Mouse (Mus musculus): ENCODE data around the gene Pomp. TPM values are rescaled to one million over a fixed set of nuclear protein-coding genes. Genes with fewer than 3 reads are reported as not detected.
"Not testable (repeated sequence)": the region's sequence is repeated elsewhere in the genome, so short reads cannot be mapped to it uniquely, and the experiment has no call there.

Gene Pomp
- polyA plus RNA-seq, 1 experiment from 2014 or later, result 461 TPM

- H3K4me3 ChIP-seq, result peak overlapping the region; percentile 60
- H3K4me1 ChIP-seq (replicated peaks), result peaks cover 21% of the 10 kb centered on the region
- peak overlapping the region; percentile 80 for H3K4me2 ChIP-seq
- no peaks in the 10 kb centered on the region for H3K36me3 ChIP-seq
- no peak overlapping the region for H3K27ac ChIP-seq (replicated peaks)
- H3K27me3 ChIP-seq, result 0 out of 2 replicates have a peak, but pooled peaks cover 4% of the 10 kb centered on the region
- H3K9me3 ChIP-seq, result no peaks in the 10 kb centered on the region
- under 1% methylated on average over 25 of the region's 25 CpGs for WGBS
- peak overlapping the region; percentile 55 for H3K9ac ChIP-seq
- ATAC-seq (ENCODE audit: low FRiP score, low read depth), result peak; percentile 31; the same call in 1 of the 2 replicates
These were observed 33.6 kb downstream of the Pomp start for GRCm38 (mm10) chr5:147893766-147894454.

GRCm38 (mm10) chr5:147894455-147895076 lies 34.3 kb downstream of the Pomp start, which contains the start of gene Slc46a3:
Gene Slc46a3 (minus strand): TSS chr5:147894815.
- peaks cover 21% of the 10 kb centered on the region for H3K4me1 ChIP-seq (replicated peaks)
- ATAC-seq (ENCODE audit: low FRiP score, low read depth), result peak; percentile 99
- H3K4me2 ChIP-seq, result peak within 1 kb of the TSS; percentile 80
- under 1% methylated on average over 47 of the region's 47 CpGs for WGBS
- no peaks in the 10 kb centered on the region for H3K9me3 ChIP-seq
- no peaks in the 10 kb centered on the region for H3K36me3 ChIP-seq
- no peak within 1 kb of the TSS for H3K27ac ChIP-seq (replicated peaks)
- H3K27me3 ChIP-seq, result 0 out of 2 replicates have a peak, but pooled peaks cover 4% of the 10 kb centered on the region
- H3K9ac ChIP-seq, result peak within 1 kb of the TSS; percentile 55
- H3K4me3 ChIP-seq, result peak within 1 kb of the TSS; percentile 60

- WGBS, result 25% methylated on average over 16 of the region's 16 CpGs
- no peaks in the 10 kb centered on the region for H3K9me3 ChIP-seq
- peaks cover 21% of the 10 kb centered on the region for H3K4me1 ChIP-seq (replicated peaks)
- no peak overlapping the region for H3K9ac ChIP-seq
- no peak for ATAC-seq (ENCODE audit: low FRiP score, low read depth)
- no peak overlapping the region for H3K27ac ChIP-seq (replicated peaks)
- H3K4me2 ChIP-seq, result peak overlapping the region; percentile 80
- peak overlapping the region; percentile 60 for H3K4me3 ChIP-seq
- no peaks in the 10 kb centered on the region for H3K36me3 ChIP-seq
- 0 out of 2 replicates have a peak, but pooled peaks cover 4% of the 10 kb centered on the region for H3K27me3 ChIP-seq
These were observed 35.4 kb downstream of the Pomp start for GRCm38 (mm10) chr5:147895436-147896198.

- 84% methylated on average over 4 of the region's 4 CpGs for WGBS
- not testable (repeated sequence) for H3K27ac ChIP-seq (replicated peaks)
These were observed 36.2 kb downstream of the Pomp start for GRCm38 (mm10) chr5:147896501-147896900.

GRCm38 (mm10) chr5:147898254-147898653 lies 38.0 kb downstream of the Pomp start:
- Histone ChIP-seq H3K4me2 (no peak overlapping the region), H3K4me1 (replicated peaks) (peaks cover 16% of the 10 kb centered on the region), H3K4me3 (no peak overlapping the region), H3K27ac (replicated peaks) (no peak overlapping the region), H3K36me3 (no peaks in the 10 kb centered on the region), H3K9me3 (no peaks in the 10 kb centered on the region), H3K9ac (no peak overlapping the region), H3K27me3 (no peaks in the 10 kb centered on the region)
- WGBS, result 88% methylated on average over 2 of the region's 2 CpGs
- ATAC-seq (ENCODE audit: low FRiP score, low read depth), result no peak

More at GRCm38 (mm10) chr5:147896501-147896900, 36.2 kb downstream of the Pomp start:
- not testable (repeated sequence) for H3K4me3 ChIP-seq; ATAC-seq (ENCODE audit: low FRiP score, low read depth); H3K27me3 ChIP-seq; H3K9ac ChIP-seq; H3K4me2 ChIP-seq; H3K36me3 ChIP-seq; H3K9me3 ChIP-seq
- peaks cover 21% of the 10 kb centered on the region for H3K4me1 ChIP-seq (replicated peaks)

DNA sequence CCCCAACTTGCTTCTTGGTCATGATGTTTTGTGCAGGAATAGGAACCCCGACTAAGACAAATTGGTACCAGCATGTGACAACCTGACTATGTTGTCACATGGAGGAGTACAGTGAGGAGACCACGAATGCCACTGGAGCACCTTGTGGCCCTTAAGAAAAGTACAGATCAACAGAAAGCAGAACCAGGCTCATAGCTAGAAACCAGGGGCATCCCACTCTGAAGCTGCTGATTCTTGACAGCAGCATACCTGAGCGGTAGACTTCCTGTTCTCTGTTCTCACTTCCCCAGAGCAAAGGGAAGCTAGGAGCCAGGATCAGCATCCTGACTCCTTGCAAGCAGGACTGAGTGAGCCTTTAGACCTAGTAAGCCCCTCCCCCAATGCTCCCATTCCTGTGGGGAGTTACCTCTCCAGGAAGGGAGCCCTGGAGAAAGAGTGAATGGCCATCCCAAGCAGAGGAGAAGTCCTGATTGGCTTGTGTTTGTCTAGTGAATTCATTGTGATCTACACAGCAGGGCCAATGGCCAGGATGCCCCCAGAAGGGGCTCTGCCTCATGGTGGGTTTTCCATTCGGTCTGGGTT lies 38.8 kb downstream of the Pomp start:
- H3K27me3 ChIP-seq, result no peaks in the 10 kb centered on the region
- H3K27ac ChIP-seq (replicated peaks), result no peak overlapping the region
- no peak for ATAC-seq (ENCODE audit: low FRiP score, low read depth)
- no peak overlapping the region for H3K9ac ChIP-seq
- no peaks in the 10 kb centered on the region for H3K36me3 ChIP-seq
- H3K4me1 ChIP-seq (replicated peaks), result peaks cover 9% of the 10 kb centered on the region
- no peak overlapping the region for H3K4me3 ChIP-seq
- no peaks in the 10 kb centered on the region for H3K9me3 ChIP-seq
- H3K4me2 ChIP-seq, result no peak overlapping the region
- 74% methylated on average over 4 of the region's 4 CpGs for WGBS

GRCm38 (mm10) chr5:147902008-147902757 lies 41.9 kb downstream of the Pomp start:
- no peak overlapping the region for H3K4me3 ChIP-seq
- ATAC-seq (ENCODE audit: low FRiP score, low read depth), result no peak
- WGBS, result 90% methylated on average over 15 of the region's 15 CpGs
- no peak overlapping the region for H3K27ac ChIP-seq (replicated peaks)
- no peak overlapping the region for H3K4me2 ChIP-seq
- no peaks in the 10 kb centered on the region for H3K9me3 ChIP-seq
- no peaks in the 10 kb centered on the region for H3K4me1 ChIP-seq (replicated peaks)
- no peaks in the 10 kb centered on the region for H3K27me3 ChIP-seq
- H3K9ac ChIP-seq, result no peak overlapping the region
- H3K36me3 ChIP-seq, result no peaks in the 10 kb centered on the region

DNA sequence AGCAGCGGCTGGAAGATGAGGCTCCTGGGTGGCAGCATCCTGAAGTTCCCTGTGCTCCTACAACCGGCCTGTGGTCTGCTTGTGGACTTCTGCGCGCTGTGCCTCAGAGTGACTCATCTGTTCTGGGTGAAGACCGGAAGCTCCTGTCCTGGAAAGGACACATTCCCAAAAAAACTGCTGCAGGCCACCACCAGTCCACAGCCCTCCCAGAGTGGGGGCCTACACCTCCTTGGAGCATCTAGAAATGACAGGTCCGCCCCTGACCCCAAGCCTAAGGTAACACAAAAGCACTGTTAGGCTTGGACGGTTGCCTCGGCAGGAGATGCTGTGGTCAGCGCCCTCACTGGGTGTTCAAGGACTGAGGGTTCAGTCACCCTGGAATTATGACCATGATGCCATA lies 42.9 kb downstream of the Pomp start:
- Histone ChIP-seq H3K27me3 (no peaks in the 10 kb centered on the region), H3K4me2 (no peak overlapping the region), H3K4me3 (no peak overlapping the region), H3K4me1 (replicated peaks) (no peaks in the 10 kb centered on the region), H3K9ac (no peak overlapping the region), H3K9me3 (no peaks in the 10 kb centered on the region), H3K36me3 (no peaks in the 10 kb centered on the region), H3K27ac (replicated peaks) (no peak overlapping the region)
- WGBS, result 88% methylated on average over 9 of the region's 9 CpGs
- ATAC-seq (ENCODE audit: low FRiP score, low read depth), result no peak

GRCm38 (mm10) chr5:147907144-147907543 lies 46.9 kb downstream of the Pomp start:
- Histone ChIP-seq H3K4me1 (replicated peaks) (no peaks in the 10 kb centered on the region), H3K36me3 (no peaks in the 10 kb centered on the region), H3K9ac (no peak overlapping the region), H3K4me3 (no peak overlapping the region), H3K27me3 (no peaks in the 10 kb centered on the region), H3K9me3 (no peaks in the 10 kb centered on the region), H3K4me2 (no peak overlapping the region), H3K27ac (replicated peaks) (no peak overlapping the region)
- no peak for ATAC-seq (ENCODE audit: low FRiP score, low read depth)
- WGBS, result 60% methylated on average over 10 of the region's 11 CpGs

DNA sequence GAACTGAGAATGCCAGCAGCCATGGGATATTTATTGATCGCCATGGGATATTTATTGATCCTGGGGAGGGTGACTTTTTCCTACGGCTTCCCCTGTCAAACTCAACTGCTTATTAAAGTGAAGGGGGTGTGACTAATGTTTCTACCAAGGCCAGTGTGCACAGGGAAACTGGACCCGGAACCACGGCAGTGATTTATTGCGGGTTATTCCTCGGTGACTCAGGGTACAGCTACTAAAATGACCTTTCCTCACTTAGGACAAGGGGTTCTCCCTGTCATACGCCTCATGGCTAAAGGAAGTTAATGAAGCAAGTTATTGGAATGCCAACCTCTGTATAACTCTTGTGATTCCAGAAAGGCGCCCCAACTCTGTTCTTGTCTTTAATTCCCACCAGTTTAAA lies 47.6 kb downstream of the Pomp start:
- Histone ChIP-seq H3K4me2 (no peak overlapping the region), H3K4me3 (no peak overlapping the region), H3K9me3 (no peaks in the 10 kb centered on the region), H3K4me1 (replicated peaks) (no peaks in the 10 kb centered on the region), H3K36me3 (no peaks in the 10 kb centered on the region), H3K27me3 (no peaks in the 10 kb centered on the region), H3K27ac (replicated peaks) (no peak overlapping the region), H3K9ac (no peak overlapping the region)
- 80% methylated on average over 8 of the region's 8 CpGs for WGBS
- ATAC-seq (ENCODE audit: low FRiP score, low read depth), result no peak

GRCm38 (mm10) chr5:147910807-147911509 lies 50.7 kb downstream of the Pomp start:
- Histone ChIP-seq H3K4me1 (replicated peaks) (no peaks in the 10 kb centered on the region), H3K27me3 (no peaks in the 10 kb centered on the region), H3K4me3 (no peak overlapping the region), H3K36me3 (no peaks in the 10 kb centered on the region), H3K9me3 (no peaks in the 10 kb centered on the region), H3K27ac (replicated peaks) (no peak overlapping the region), H3K4me2 (no peak overlapping the region), H3K9ac (no peak overlapping the region)
- no peak for ATAC-seq (ENCODE audit: low FRiP score, low read depth)
- WGBS, result 86% methylated on average over 12 of the region's 12 CpGs
